Mouse (Mus musculus) liver, embryonic 13.5 days (tissue): Measurements from ENCODE around the gene Btbd9. TPM values are rescaled to one million over a fixed set of nuclear protein-coding genes. Genes with fewer than 3 reads are reported as not detected.
A peak's percentile ranks its signal among the peaks of the same experiment; 100 is the strongest.

ENCODE experiments used
- ATAC-seq: fragments of 200-750 bp; cut with Nextera tagmentation; 2 replicates; pipeline ENCODE4 v1.8.0; 2017; ENCODE audit warnings: low read depth, mild to moderate bottlenecking, moderate number of reproducible peaks, moderate library complexity
- DNase-seq: peaks from one replicate; pipeline ENCODE4 v3.0.0; 2022
- H3K27ac ChIP-seq: fragments of 300-500 bp; sonication (generic); 2 replicates; pipeline ENCODE4 v1.5.1; 2015; ENCODE audit warnings: moderate library complexity, mild to moderate bottlenecking, inconsistent platforms
- H3K27me3 ChIP-seq: fragments of 300-500 bp; sonication (generic); 2 replicates; pipeline ENCODE4 v1.6.1; 2015; ENCODE audit warnings: mild to moderate bottlenecking, inconsistent platforms
- H3K36me3 ChIP-seq: fragments of 300-500 bp; sonication (generic); 2 replicates; pipeline ENCODE4 v1.6.1; 2015; ENCODE audit warnings: mild to moderate bottlenecking, inconsistent platforms
- H3K4me1 ChIP-seq: fragments of 300-500 bp; sonication (generic); replicated peaks from 2 replicates; pipeline ENCODE4 v1.6.1; 2015; ENCODE audit warnings: inconsistent platforms
- H3K4me2 ChIP-seq: fragments of 300-500 bp; sonication (generic); 2 replicates; pipeline ENCODE4 v1.6.1; 2015; ENCODE audit warnings: inconsistent platforms, mild to moderate bottlenecking, moderate library complexity
- H3K4me3 ChIP-seq: fragments of 300-500 bp; sonication (generic); replicated peaks from 2 replicates; pipeline ENCODE4 v1.5.1; 2015; ENCODE audit warnings: mild to moderate bottlenecking, inconsistent platforms
- H3K9ac ChIP-seq: fragments of 300-500 bp; sonication (generic); 2 replicates; pipeline ENCODE4 v1.6.1; 2015; ENCODE audit warnings: mild to moderate bottlenecking, inconsistent platforms
- H3K9me3 ChIP-seq: fragments of 300-500 bp; sonication (generic); replicated peaks from 2 replicates; pipeline ENCODE4 v1.6.1; 2016; ENCODE audit warnings: inconsistent platforms
- WGBS: fragments of 180-500 bp; shearing (Covaris S2); methylation state at CpG from one replicate; pipeline ENCODE4 v1.1.7; 2015; ENCODE audit not compliant: insufficient replicate concordance; 5-methylcytosine and 5-hydroxymethylcytosine counted together
- polyA plus RNA-seq: library from polyadenylated mRNA; unstranded; fragments of >200 nt; fragmentation: Nextera tagmentation; extraction: Ambion mirVana; gene quantifications from 2 replicates; pipeline ENCODE4 v1.2.1, GENCODE M21; 2015

Btbd9 gene
- polyA plus RNA-seq, 1 experiment from 2014 or later: 14.5 TPM

DNA sequence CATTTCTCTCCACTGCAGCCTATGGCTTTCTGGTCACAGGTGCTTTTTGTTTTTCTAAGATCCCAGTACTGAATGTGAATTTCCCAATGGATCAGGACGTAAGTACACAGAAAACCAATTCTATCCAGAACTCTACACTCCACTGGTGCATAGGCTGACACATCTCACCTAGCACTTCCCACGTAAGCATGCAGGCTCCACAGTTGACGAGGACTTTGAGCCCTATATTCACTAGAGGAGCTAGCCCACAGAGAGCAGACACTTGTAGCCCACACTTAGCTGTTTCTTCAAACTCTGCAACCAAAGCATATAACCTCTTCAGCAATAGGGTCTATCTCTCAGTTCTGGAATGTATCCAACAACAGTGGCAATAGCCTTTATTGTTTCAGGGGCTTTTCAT, 19.8 kb downstream of the Btbd9 start:
- Histone ChIP-seq H3K9me3 (no peaks in the 10 kb centered on the region), H3K4me3 (no peak overlapping the region), H3K27ac (no peak overlapping the region), H3K4me2 (no peak overlapping the region), H3K27me3 (no peaks in the 10 kb centered on the region), H3K4me1 (no peaks in the 10 kb centered on the region), H3K9ac (no peak overlapping the region), H3K36me3 (no peaks in the 10 kb centered on the region)
- 65% methylated on average over 3 of the region's 3 CpGs for WGBS
- ATAC-seq: no peak
- DNase-seq: no peak

DNA sequence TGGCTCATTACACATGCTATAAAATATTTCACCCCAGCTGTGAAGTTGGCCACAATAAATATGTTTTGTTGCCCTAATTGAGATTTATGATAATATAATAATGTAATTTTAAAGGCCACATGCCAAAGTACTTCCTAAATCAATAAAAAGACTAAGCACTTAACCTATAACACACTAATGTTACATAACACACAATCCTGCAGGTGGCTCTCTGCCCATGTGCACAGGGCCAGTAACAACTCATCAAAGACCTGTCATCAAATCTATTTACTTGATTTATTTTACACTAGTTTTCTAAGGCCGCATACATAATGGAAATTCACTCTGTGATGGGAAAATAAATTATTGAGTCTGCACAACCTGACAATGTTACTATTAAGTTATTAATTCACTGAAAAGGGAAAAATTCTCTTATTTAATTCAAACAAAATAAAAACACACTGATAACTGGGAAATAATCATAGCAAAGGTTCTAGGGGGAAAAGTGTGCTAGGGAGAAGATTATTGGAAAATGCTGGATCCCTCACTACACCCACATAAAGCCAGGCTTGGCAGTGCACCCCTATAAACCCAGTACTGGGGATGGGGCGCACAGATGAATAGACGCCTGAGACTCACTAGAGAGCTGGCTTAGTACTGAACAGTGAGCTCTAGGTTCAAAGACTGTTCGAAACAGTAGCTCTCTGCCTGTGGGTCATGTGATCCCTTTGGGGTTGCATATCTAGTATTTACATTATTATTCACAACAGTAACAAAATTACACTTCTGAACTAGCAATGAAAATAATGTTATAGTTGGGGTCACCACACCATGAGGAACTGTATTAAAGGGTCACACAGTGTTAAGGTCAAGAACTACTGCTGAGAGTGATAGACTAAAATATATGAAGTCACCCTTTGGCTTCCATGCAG, 23.0 kb downstream of the Btbd9 start:
- Histone ChIP-seq H3K27ac (no peak overlapping the region), H3K4me1 (peaks cover 20% of the 10 kb centered on the region), H3K4me3 (no peak overlapping the region), H3K36me3 (no peaks in the 10 kb centered on the region), H3K9me3 (no peaks in the 10 kb centered on the region), H3K27me3 (no peaks in the 10 kb centered on the region), H3K9ac (no peak overlapping the region), H3K4me2 (no peak overlapping the region)
- 77% methylated on average over 4 of the region's 4 CpGs for WGBS
- ATAC-seq (no peak), DNase-seq (no peak)

DNA sequence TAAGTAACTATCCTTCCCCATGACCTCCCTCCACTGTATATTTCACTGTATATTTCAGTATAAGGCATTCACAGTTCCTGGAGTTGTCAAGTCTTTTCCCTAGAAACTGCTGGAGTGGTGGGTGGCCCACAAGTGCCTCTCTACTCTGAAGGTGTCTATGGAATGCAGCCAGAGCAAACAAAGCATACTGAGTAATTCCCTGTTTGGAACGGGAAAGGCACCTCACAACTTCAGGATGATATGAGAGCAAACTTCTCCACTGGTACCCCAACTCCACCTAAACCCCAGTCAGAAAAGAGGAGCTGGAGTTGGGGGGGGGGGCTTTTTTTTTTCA, 25.5 kb downstream of the Btbd9 start:
- 35% methylated on average over 1 of the region's 1 CpGs for WGBS
- no peak overlapping the region for H3K4me2 ChIP-seq
- no peaks in the 10 kb centered on the region for H3K9me3 ChIP-seq
- peaks cover 20% of the 10 kb centered on the region for H3K4me1 ChIP-seq
- DNase-seq: no peak
- no peaks in the 10 kb centered on the region for H3K36me3 ChIP-seq
- no peak for ATAC-seq
- no peak overlapping the region for H3K4me3 ChIP-seq
- H3K27ac ChIP-seq: peak overlapping the region; percentile 29; the same call in 1 of the 2 replicates
- no peaks in the 10 kb centered on the region for H3K27me3 ChIP-seq
- no peak overlapping the region for H3K9ac ChIP-seq

DNA sequence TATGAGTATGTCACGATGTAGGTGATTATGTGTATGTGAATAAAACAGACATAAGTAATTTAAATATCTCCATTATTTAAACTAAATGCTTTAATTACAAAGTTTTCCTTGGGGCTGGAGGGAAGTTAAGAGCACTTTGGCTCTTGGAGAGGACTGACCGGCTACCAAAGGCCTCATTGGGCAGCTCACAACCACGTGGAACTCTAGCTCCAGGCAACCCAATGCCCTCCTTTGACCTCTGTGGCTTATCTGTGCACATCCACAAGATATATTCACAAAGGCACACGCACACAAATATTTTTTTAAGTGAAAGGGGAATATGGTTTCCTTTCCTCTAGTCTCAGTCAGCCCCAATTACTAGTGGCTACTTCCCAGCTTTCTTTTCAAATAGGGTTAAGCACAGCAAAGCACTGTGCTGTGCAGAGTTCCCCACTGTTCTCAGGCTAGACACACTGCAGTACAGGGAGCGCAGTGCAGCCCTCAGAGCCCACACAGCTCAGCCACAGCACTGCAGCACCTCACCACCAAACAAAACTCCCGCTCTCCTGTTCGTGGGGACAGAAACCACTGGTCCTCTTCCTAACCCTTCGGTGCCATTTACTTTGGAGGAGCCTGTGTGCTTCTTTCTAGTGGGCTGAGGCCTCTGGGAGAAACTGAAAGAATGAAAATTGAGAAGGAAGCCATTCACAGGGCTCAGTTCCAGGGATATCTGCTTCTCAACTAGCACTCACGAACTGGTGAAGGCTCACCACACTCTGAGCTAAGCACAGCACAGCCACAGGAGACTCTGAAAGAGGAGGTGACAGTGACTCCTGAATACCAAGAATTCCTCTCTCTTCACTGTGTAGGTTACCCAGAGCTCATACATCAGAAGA, 26.2 kb downstream of the Btbd9 start:
- ATAC-seq (no peak), DNase-seq (no peak)

DNA sequence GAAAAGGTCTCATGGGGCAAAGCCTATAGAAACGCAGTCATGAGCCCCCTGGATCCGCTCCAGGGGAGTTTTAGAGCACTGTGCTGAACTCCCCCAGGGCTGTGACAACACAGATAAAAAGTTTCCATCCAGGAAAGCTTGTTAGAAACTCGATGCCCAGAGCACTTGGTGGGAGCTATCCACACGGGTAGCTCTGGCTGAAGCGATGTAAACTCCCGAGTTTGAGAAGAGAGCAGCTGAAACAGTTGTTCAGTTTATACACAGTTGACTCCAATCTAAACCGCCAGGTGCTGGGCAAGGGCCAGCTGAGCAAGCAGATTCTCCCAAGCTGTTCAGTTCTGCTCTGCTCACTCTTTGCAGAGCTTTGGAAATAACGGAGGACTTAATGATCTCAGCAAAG, 37.2 kb downstream of the Btbd9 start:
- Histone ChIP-seq H3K27ac (no peak overlapping the region), H3K4me3 (no peak overlapping the region), H3K27me3 (no peaks in the 10 kb centered on the region), H3K9me3 (no peaks in the 10 kb centered on the region), H3K4me2 (no peak overlapping the region), H3K9ac (no peak overlapping the region), H3K4me1 (no peaks in the 10 kb centered on the region), H3K36me3 (no peaks in the 10 kb centered on the region)
- DNase-seq (no peak), ATAC-seq (no peak)
- WGBS: 49% methylated on average over 8 of the region's 8 CpGs

More for the DNA sequence above, 26.2 kb downstream of the Btbd9 start:
- Histone ChIP-seq H3K4me3 (no peak overlapping the region), H3K27me3 (no peaks in the 10 kb centered on the region), H3K27ac (peak overlapping the region; percentile 29; the same call in 1 of the 2 replicates), H3K9ac (no peak overlapping the region), H3K9me3 (no peaks in the 10 kb centered on the region), H3K4me1 (peaks cover 20% of the 10 kb centered on the region), H3K4me2 (no peak overlapping the region), H3K36me3 (no peaks in the 10 kb centered on the region)
- 47% methylated on average over 9 of the region's 9 CpGs for WGBS

DNA sequence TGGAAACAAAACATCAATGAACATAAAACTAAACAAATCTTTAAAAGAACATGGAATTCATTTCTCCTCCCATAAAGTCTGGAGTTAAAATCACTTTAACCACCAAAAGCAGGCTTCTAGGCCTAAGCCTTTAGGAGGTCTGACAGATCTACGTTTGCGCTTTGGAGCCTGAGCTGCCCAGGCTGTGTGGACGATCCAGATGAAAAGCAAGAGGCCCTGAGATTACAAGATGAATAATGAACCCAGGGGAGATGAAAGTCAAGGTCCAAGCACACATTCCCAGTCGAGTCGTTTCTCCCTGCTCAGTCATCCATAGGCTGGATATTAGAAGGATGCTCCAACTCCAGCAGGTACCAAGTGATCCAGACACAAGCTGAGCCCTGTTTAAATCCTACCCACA, 39.6 kb downstream of the Btbd9 start:
- no peak for ATAC-seq
- no peaks in the 10 kb centered on the region for H3K4me1 ChIP-seq
- no peak for DNase-seq
- no peaks in the 10 kb centered on the region for H3K9me3 ChIP-seq
- WGBS: 74% methylated on average over 5 of the region's 5 CpGs
- no peak overlapping the region for H3K9ac ChIP-seq
- H3K36me3 ChIP-seq: no peaks in the 10 kb centered on the region
- H3K27ac ChIP-seq: no peak overlapping the region
- no peaks in the 10 kb centered on the region for H3K27me3 ChIP-seq
- no peak overlapping the region for H3K4me2 ChIP-seq
- no peak overlapping the region for H3K4me3 ChIP-seq

DNA sequence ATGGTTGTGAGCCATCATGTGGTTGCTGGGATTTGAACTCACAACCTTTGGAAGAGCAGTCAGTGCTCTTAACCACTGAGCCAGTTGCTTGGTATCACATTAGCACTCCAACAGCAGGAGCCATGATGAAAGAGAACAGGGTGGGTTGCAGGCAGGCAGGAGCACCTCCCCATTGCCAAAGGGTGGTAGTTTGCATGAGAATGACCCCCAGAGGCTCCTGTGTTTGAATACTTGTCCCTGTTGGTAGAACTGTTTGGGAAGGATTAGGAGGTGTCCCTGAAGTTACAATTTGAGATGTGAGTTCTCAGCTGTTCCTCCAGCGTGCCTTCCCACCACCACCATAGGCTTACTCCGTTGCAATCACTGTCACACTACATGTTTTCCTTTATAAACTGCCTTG, 43.2 kb downstream of the Btbd9 start:
- ATAC-seq (no peak), DNase-seq (no peak)
- Histone ChIP-seq H3K4me1 (no peaks in the 10 kb centered on the region), H3K27ac (no peak overlapping the region), H3K9ac (no peak overlapping the region), H3K36me3 (no peaks in the 10 kb centered on the region), H3K4me2 (no peak overlapping the region), H3K9me3 (no peaks in the 10 kb centered on the region), H3K27me3 (no peaks in the 10 kb centered on the region), H3K4me3 (no peak overlapping the region)
- WGBS: 78% methylated on average over 2 of the region's 2 CpGs

DNA sequence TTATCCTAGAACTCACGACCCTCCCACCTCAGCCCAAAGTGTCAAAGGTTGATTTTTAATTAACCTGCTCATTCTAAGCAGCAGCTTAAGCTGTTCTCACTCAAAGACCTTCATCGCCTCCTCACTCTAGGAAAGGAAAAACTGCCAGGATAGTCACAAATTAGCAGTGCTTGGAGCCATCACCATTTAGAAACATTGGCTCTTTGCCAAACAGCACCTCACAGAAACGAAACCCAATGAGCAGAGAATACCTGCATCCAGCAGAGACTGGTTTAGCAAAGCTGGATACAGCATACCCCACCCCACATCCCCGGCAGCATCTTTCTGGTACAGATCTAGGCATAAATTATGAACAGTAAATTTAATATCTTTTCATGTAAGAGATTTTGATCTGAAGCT, 45.7 kb downstream of the Btbd9 start:
- Histone ChIP-seq H3K36me3 (peaks cover 5% of the 10 kb centered on the region; the same call in 1 of the 2 replicates), H3K27me3 (no peaks in the 10 kb centered on the region), H3K27ac (no peak overlapping the region), H3K9ac (no peak overlapping the region), H3K4me1 (0 out of 2 replicates have a peak, but pooled peaks cover 2% of the 10 kb centered on the region), H3K9me3 (no peaks in the 10 kb centered on the region), H3K4me3 (no peak overlapping the region), H3K4me2 (no peak overlapping the region)
- no peak for ATAC-seq
- no peak for DNase-seq
- WGBS: 60% methylated on average over 4 of the region's 4 CpGs

DNA sequence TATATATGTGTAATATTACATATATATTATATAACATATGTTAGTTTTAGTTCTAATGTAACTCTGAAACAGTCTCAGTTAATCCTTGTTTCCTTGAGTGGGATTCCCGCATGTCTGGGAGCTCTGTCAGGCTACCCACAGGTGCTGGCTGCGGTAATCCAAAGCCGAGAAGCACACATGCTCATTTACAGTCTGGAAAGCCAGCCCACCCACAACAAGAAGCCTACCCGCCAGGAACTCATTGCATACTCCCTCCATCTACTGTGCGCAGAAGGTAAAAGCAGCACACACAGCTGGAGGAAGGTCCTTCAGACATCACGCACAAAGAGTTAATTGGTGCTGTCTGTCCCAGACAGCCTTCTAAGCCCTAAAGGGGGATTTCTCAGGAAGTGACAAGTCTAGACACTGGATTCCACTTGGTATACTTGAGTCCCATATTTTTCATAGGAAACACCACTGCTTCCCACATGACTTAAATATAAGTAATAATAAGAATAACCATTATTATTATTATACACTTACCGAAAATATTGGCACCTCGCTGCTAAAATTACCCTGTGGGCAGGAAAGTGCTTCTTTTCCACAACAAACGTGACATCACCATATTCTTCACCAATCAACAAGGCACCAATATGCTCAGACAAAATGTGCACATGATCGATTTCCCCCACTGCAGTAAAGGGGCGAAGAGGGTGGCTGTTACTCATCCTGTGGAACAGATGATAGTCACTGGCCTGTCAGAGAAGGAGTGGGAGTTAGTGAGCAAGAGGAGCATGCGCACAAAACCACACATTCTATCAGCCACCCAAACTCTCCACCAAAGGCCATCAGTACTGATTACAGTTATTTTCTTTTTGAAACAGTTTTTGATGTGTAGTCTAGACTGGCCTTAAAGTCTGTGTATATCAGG, 46.4 kb downstream of the Btbd9 start:
- no peak overlapping the region for H3K4me3 ChIP-seq
- no peak for ATAC-seq
- 72% methylated on average over 12 of the region's 12 CpGs for WGBS

DNA sequence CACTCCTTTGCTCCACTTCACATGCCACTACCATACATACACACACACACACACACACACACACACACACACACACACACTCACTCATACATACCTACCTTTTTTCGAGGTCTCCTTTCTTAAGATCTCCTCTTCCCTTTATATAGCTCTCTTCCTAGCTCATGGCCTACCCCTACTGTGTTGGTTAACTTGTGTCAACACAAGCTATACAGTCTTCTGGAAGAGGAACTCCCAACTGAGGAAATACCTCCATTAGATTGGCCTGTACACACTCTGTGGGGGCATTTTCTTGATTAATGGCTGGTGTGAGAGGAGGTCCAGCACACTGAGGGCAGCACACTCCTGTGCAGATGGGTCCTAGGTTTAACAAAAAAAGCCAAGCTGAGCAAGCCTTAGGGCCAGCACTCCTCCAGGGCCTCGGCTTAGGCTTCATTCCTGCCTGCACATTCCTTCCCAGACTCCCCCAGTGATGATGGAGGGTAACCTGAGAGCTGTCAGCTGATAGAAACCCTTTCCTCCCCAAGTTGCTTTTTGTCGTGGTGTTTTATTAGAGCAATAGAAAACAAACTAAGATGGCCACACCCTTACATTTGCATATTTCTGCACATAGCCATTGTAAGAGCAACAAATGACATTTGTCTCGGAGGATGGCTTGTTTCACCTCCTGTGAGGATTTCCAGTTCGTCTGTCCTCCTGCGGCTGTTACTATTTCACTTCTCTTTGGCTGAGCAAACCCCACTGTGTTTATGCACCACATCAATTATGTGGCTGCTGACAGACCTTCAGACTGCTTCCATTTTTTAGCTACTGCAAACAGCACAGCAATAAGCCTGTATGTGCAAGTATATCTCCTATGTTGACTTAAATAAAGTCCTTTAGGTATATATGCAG, 50.6 kb downstream of the Btbd9 start:
- ATAC-seq: no peak
- 53% methylated on average over 6 of the region's 6 CpGs for WGBS

More for the DNA sequence above, 46.4 kb downstream of the Btbd9 start:
- H3K27ac ChIP-seq: no peak overlapping the region
- no peak overlapping the region for H3K4me2 ChIP-seq
- H3K9me3 ChIP-seq: no peaks in the 10 kb centered on the region
- H3K9ac ChIP-seq: no peak overlapping the region
- no peak for DNase-seq
- peaks cover 5% of the 10 kb centered on the region; the same call in 1 of the 2 replicates for H3K36me3 ChIP-seq
- no peaks in the 10 kb centered on the region for H3K27me3 ChIP-seq
- 0 out of 2 replicates have a peak, but pooled peaks cover 4% of the 10 kb centered on the region for H3K4me1 ChIP-seq

More for the DNA sequence above, 50.6 kb downstream of the Btbd9 start:
- Histone ChIP-seq H3K4me1 (peaks cover 7% of the 10 kb centered on the region; the same call in 1 of the 2 replicates), H3K9ac (no peak overlapping the region), H3K9me3 (no peaks in the 10 kb centered on the region), H3K27ac (no peak overlapping the region), H3K27me3 (no peaks in the 10 kb centered on the region), H3K36me3 (peaks cover 5% of the 10 kb centered on the region; the same call in 1 of the 2 replicates), H3K4me3 (no peak overlapping the region), H3K4me2 (no peak overlapping the region)
- DNase-seq: no peak
